31 mouse cellular contexts compared by ENCODE assay signal in the genomic region with DNA sequence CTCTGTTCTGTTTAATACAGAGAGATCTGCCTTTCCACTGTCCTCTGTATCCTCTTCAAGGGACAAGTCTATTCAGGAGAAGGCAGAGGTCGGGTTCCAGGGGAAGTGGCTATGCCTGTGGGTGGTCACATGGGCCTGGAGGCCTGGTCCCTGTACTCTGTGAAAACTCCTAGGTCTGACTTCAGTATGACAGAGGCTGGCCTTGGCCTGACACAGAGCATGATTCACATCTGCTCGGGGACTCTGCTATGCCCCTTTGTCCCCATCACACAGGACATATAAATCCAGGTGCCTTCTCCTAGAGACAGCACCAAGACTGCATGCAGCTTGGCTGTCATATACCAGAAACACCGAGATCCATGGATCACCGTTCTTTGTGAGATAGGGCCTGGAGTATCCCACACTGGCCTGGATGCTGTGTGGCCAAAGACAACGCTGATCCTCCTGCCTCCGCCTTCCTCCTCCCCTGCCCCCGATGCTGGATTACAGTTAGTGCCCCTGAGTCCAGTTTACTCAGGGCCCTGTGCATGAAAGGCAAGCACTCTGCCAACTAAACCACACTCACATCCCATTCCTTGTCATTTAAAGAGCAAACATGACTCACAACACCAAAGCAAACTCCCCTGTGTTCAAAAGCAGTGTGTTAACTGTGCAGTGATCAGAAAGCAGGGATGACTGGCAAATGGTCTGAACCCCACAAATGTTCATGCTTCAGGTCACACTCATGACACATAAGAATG. TPM values are rescaled to one million over a fixed set of nuclear protein-coding genes. Genes with fewer than 3 reads are reported as not detected.
DNase-seq lines count a peak whose midpoint lies in the region; ATAC-seq and TF ChIP-seq lines count a peak whose summit lies in the region.
"Had no signal": no experiment of that assay in that cellular context is flagged by ENCODE, and none has a peak within 500 bp of the region (broad histone marks: within the 10 kb centered on the region; RNA-seq: fewer than 3 reads in every experiment).

No protein-coding gene starts in this region.

- DNase-seq in midbrain, embryonic 11.5 days (ENCODE audit: low spot score, missing footprints) = no peak
- peak; percentile 51 for DNase-seq in adrenal gland, postnatal 14 days
- DNase-seq in testis, postnatal 10 days (ENCODE audit: low spot score) = no peak
- DNase-seq in kidney, adult 2 months = no peak
- DNase-seq: cerebellum, adult 8-10 months; gastrocnemius, postnatal 14 days; heart, adult 2 months; heart, postnatal 14 days; kidney, postnatal 4 days; lung, postnatal 4 days; retina, postnatal 1 day; right cerebral cortex, postnatal 25 days; spleen, adult 18-20 months; thymus, adult 18-20 months; thymus, postnatal 36 days had no signal

- no peaks in the 10 kb centered on the region for H3K27me3 ChIP-seq in forebrain, embryonic 15.5 days
- no peaks in the 10 kb centered on the region for H3K27me3 ChIP-seq in forebrain, embryonic 13.5 days
- no peaks in the 10 kb centered on the region for H3K27me3 ChIP-seq in midbrain, embryonic 11.5 days (ENCODE audit: control insufficient read depth, insufficient read depth, low read length)
- H3K27me3 ChIP-seq in midbrain, embryonic 16.5 days (ENCODE audit: control insufficient read depth, insufficient read depth, low read depth, low read length) = no peaks in the 10 kb centered on the region
- H3K27me3 ChIP-seq in kidney, adult 2 months (replicated peaks; ENCODE audit: control insufficient read depth, insufficient read depth, low read length) = no peaks in the 10 kb centered on the region
- H3K27me3 ChIP-seq: CH12.LX; embryonic facial prominence, embryonic 15.5 days; heart, embryonic 13.5 days; kidney, embryonic 15.5 days; limb, embryonic 15.5 days; liver, embryonic 15.5 days; midbrain, embryonic 15.5 days; neural tube, embryonic 13.5 days had no signal

- peaks cover 9% of the 10 kb centered on the region for H3K4me1 ChIP-seq in forebrain, embryonic 15.5 days
- H3K4me1 ChIP-seq in forebrain, embryonic 13.5 days = peaks cover 7% of the 10 kb centered on the region; the same call in 1 of the 2 replicates
- peaks cover 4% of the 10 kb centered on the region; the same call in 1 of the 2 replicates for H3K4me1 ChIP-seq in midbrain, embryonic 11.5 days (ENCODE audit: control insufficient read depth, insufficient read depth, low read length)
- peaks cover 5% of the 10 kb centered on the region; the same call in 1 of the 2 replicates for H3K4me1 ChIP-seq in midbrain, embryonic 16.5 days (ENCODE audit: control insufficient read depth, insufficient read depth, low read length)
- H3K4me1 ChIP-seq in kidney, adult 2 months (ENCODE audit: control insufficient read depth, insufficient read depth, low read length) = no peaks in the 10 kb centered on the region

- ATAC-seq in forebrain, embryonic 15.5 days (replicated peaks) = no peak
- no peak for ATAC-seq in forebrain, embryonic 13.5 days
- ATAC-seq in midbrain, embryonic 11.5 days (ENCODE audit: low FRiP score) = no peak
- no peak for ATAC-seq in midbrain, embryonic 16.5 days
- ATAC-seq in frontal cortex, adult (ENCODE audit: low TSS enrichment) = no peak
- ATAC-seq: midbrain, embryonic 15.5 days had no signal

- no peak for TF ChIP-seq POLR2A in kidney, adult 2 months (IDR thresholded peaks at IDR 0.05; ENCODE audit: low read depth, low read length)

- H3K27ac ChIP-seq in forebrain, embryonic 15.5 days (replicated peaks) = peak overlapping the region; percentile 43; the same call in 1 of the 2 replicates
- H3K27ac ChIP-seq in forebrain, embryonic 13.5 days = no peak overlapping the region
- H3K27ac ChIP-seq in midbrain, embryonic 11.5 days (ENCODE audit: low read depth, low read length) = no peak overlapping the region
- H3K27ac ChIP-seq in midbrain, embryonic 16.5 days (ENCODE audit: low read length) = no peak overlapping the region
- no peak overlapping the region for H3K27ac ChIP-seq in kidney, adult 2 months (ENCODE audit: insufficient read depth, low read depth, low read length)
- H3K27ac ChIP-seq: embryonic facial prominence, embryonic 15.5 days; heart, adult 2 months; heart, embryonic 13.5 days; hindbrain, embryonic 14.5 days; kidney, embryonic 15.5 days; liver, embryonic 15.5 days; midbrain, embryonic 15.5 days; neural tube, embryonic 13.5 days had no signal

- no peaks in the 10 kb centered on the region for H3K9me3 ChIP-seq in forebrain, embryonic 15.5 days
- H3K9me3 ChIP-seq in forebrain, embryonic 13.5 days (replicated peaks) = no peaks in the 10 kb centered on the region
- H3K9me3 ChIP-seq in midbrain, embryonic 11.5 days (ENCODE audit: control insufficient read depth, low read length) = no peaks in the 10 kb centered on the region
- H3K9me3 ChIP-seq in midbrain, embryonic 16.5 days (replicated peaks; ENCODE audit: control insufficient read depth, low read length, poor library complexity, severe bottlenecking) = no peaks in the 10 kb centered on the region
- H3K9me3 ChIP-seq: embryonic facial prominence, embryonic 15.5 days; G1E; heart, embryonic 13.5 days; kidney, embryonic 15.5 days; limb, embryonic 15.5 days; liver, embryonic 15.5 days; midbrain, embryonic 15.5 days; neural tube, embryonic 13.5 days had no signal

- whole genome bisulfite sequencing in forebrain, embryonic 15.5 days = 80% methylated on average over 7 of the region's 7 CpGs
- 86% methylated on average over 7 of the region's 7 CpGs for WGBS in forebrain, embryonic 13.5 days
- WGBS in midbrain, embryonic 11.5 days = 83% methylated on average over 7 of the region's 7 CpGs
- WGBS in midbrain, embryonic 16.5 days = 84% methylated on average over 7 of the region's 7 CpGs
- WGBS in kidney, adult 2 months = 86% methylated on average over 7 of the region's 7 CpGs

- TF ChIP-seq CTCF in kidney, adult 2 months (conservative IDR thresholded peaks at IDR 0.05; ENCODE audit: insufficient read depth, insufficient read length, low read depth, low read length) = no peak

- H3K9ac ChIP-seq in forebrain, embryonic 15.5 days (replicated peaks) = no peak overlapping the region
- no peak overlapping the region for H3K9ac ChIP-seq in forebrain, embryonic 13.5 days
- H3K9ac ChIP-seq in midbrain, embryonic 11.5 days (ENCODE audit: low read length) = 0 out of 2 replicates have a peak overlapping the region, but pooled peaks have one; percentile 12
- no peak overlapping the region for H3K9ac ChIP-seq in midbrain, embryonic 16.5 days (ENCODE audit: low read depth, low read length)
- H3K9ac ChIP-seq: embryonic facial prominence, embryonic 15.5 days; heart, embryonic 13.5 days; hindbrain, embryonic 14.5 days; kidney, embryonic 15.5 days; limb, embryonic 15.5 days; liver, embryonic 15.5 days; midbrain, embryonic 15.5 days; neural tube, embryonic 13.5 days had no signal

- no peak overlapping the region for H3K4me3 ChIP-seq in forebrain, embryonic 15.5 days
- no peak overlapping the region for H3K4me3 ChIP-seq in forebrain, embryonic 13.5 days
- no peak overlapping the region for H3K4me3 ChIP-seq in midbrain, embryonic 11.5 days (ENCODE audit: low read depth, low read length)
- H3K4me3 ChIP-seq in midbrain, embryonic 16.5 days (ENCODE audit: low read depth, low read length) = no peak overlapping the region
- no peak overlapping the region for H3K4me3 ChIP-seq in kidney, adult 2 months (ENCODE audit: insufficient read depth, low read depth, low read length)
- H3K4me3 ChIP-seq: embryonic facial prominence, embryonic 15.5 days; heart, adult 2 months; heart, embryonic 13.5 days; kidney, embryonic 15.5 days; limb, embryonic 15.5 days; liver, embryonic 15.5 days; midbrain, embryonic 15.5 days; myocyte; neural tube, embryonic 13.5 days had no signal

- H3K4me2 ChIP-seq in forebrain, embryonic 15.5 days (replicated peaks) = no peak overlapping the region
- no peak overlapping the region for H3K4me2 ChIP-seq in forebrain, embryonic 13.5 days
- no peak overlapping the region for H3K4me2 ChIP-seq in midbrain, embryonic 11.5 days
- H3K4me2 ChIP-seq in midbrain, embryonic 16.5 days (ENCODE audit: low read length) = no peak overlapping the region
- H3K4me2 ChIP-seq: embryonic facial prominence, embryonic 15.5 days; heart, embryonic 13.5 days; hindbrain, embryonic 14.5 days; kidney, embryonic 15.5 days; limb, embryonic 15.5 days; liver, embryonic 15.5 days; midbrain, embryonic 15.5 days; neural tube, embryonic 13.5 days had no signal

- peaks cover 15% of the 10 kb centered on the region for H3K36me3 ChIP-seq in forebrain, embryonic 15.5 days
- peaks cover 56% of the 10 kb centered on the region for H3K36me3 ChIP-seq in forebrain, embryonic 13.5 days (ENCODE audit: poor library complexity, severe bottlenecking)
- H3K36me3 ChIP-seq in midbrain, embryonic 11.5 days (ENCODE audit: control insufficient read depth, insufficient read depth, low read length) = peaks cover 18% of the 10 kb centered on the region
- H3K36me3 ChIP-seq in midbrain, embryonic 16.5 days (ENCODE audit: control insufficient read depth, insufficient read depth, low read length) = peaks cover 10% of the 10 kb centered on the region
- H3K36me3 ChIP-seq in kidney, adult 2 months (ENCODE audit: control insufficient read depth, insufficient read depth, low read length) = no peaks in the 10 kb centered on the region

RNA-seq across cellular contexts. Expression of a gene that starts 39.0 kb away (rescaled TPM):
- 3.6 and 4.5 TPM in 2 replicates for polyA plus RNA-seq in forebrain, embryonic 15.5 days (2015; fragmentation: Nextera tagmentation; extraction: Ambion mirVana)
- polyA plus RNA-seq in forebrain, embryonic 13.5 days (2015; fragmentation: Nextera tagmentation; extraction: Ambion mirVana) = 2.1 and 2.4 TPM in 2 replicates
- 3.6 and 4.4 TPM in 2 replicates for polyA plus RNA-seq in midbrain, embryonic 11.5 days (2014; fragmentation: Nextera tagmentation; extraction: Ambion mirVana)
- polyA plus RNA-seq in midbrain, embryonic 16.5 days (2015; fragmentation: Nextera tagmentation; extraction: Ambion mirVana) = 4.8 and 5.1 TPM in 2 replicates
- 15.1 and 81.2 TPM in 2 replicates for total RNA-seq in adrenal gland, postnatal 14 days (2021)
- 232 and 278 TPM in 2 replicates for polyA plus RNA-seq in kidney, adult 2 months (2012; rRNA removed)
- total RNA-seq: CH12.LX; megakaryocyte-erythroid progenitor cell, adult 5-6 weeks had no signal
- polyA plus RNA-seq: G1E had no signal

Comparison
In these comparisons a context has a peak if more than half of its experiments do, and no peak if none do; other contexts are left out.
1. RNA of a gene that starts 39.0 kb away (polyA plus RNA-seq): 232 to 278 TPM in kidney, adult 2 months; 4.8 to 5.1 TPM in midbrain, embryonic 16.5 days, 3.6 to 4.4 TPM in midbrain, embryonic 11.5 days, 3.6 to 4.5 TPM in forebrain, embryonic 15.5 days and 2.1 to 2.4 TPM in forebrain, embryonic 13.5 days; every median in the first group is over 10 times any median in the second.